Mouse (Mus musculus): ENCODE measurements around the gene Cpsf7. TPM values are rescaled to one million over a fixed set of nuclear protein-coding genes. Genes with fewer than 3 reads are reported as not detected.

Gene Cpsf7
- 8.5 and 9.1 TPM in 2 replicates for polyA plus RNA-seq (2015; fragmentation: Nextera tagmentation; extraction: Ambion mirVana)

GRCm38 (mm10) chr19:10525106-10525901 is at the start of gene Cpsf7:
TSS of gene Cpsf7 (plus strand) at chr19:10525266.
- Histone ChIP-seq H3K9ac (replicated peaks) (peak within 1 kb of the TSS; percentile 98), H3K27me3 (ENCODE audit: insufficient read depth, low read length) (no peaks in the 10 kb centered on the region), H3K27ac (ENCODE audit: low read depth) (peak within 1 kb of the TSS; percentile 99), H3K36me3 (replicated peaks; ENCODE audit: insufficient read depth, low read length) (peaks cover 22% of the 10 kb centered on the region), H3K4me3 (ENCODE audit: low read depth, low read length) (peak within 1 kb of the TSS; percentile 88), H3K4me2 (ENCODE audit: low read depth, low read length) (peak within 1 kb of the TSS; percentile 75), H3K4me1 (ENCODE audit: insufficient read depth) (peaks cover 34% of the 10 kb centered on the region), H3K9me3 (ENCODE audit: low read length) (no peaks in the 10 kb centered on the region)
- TF ChIP-seq CTCF (IDR thresholded peaks at IDR 0.05; ENCODE audit: low read depth) (no peak), EP300 (IDR thresholded peaks at IDR 0.05; ENCODE audit: low read depth) (no peak)
- DNase-seq (peak; percentile 95), ATAC-seq (peak; percentile 91)
- under 1% methylated on average over 68 of the region's 93 CpGs for WGBS (ENCODE audit: insufficient replicate concordance)

- no peak overlapping the region for H3K4me2 ChIP-seq (ENCODE audit: low read depth, low read length)
- WGBS (ENCODE audit: insufficient replicate concordance), result 37% methylated on average over 4 of the region's 4 CpGs
- no peaks in the 10 kb centered on the region for H3K4me1 ChIP-seq (ENCODE audit: insufficient read depth)
- TF ChIP-seq EP300 (IDR thresholded peaks at IDR 0.05; ENCODE audit: low read depth) (no peak), CTCF (IDR thresholded peaks at IDR 0.05; ENCODE audit: low read depth) (no peak)
- DNase-seq (peak; percentile 28), ATAC-seq (peak; percentile 45; the same call in 1 of the 2 replicates)
- H3K27me3 ChIP-seq (ENCODE audit: insufficient read depth, low read length), result peaks cover 4% of the 10 kb centered on the region; the same call in 1 of the 2 replicates
- no peak overlapping the region for H3K4me3 ChIP-seq (ENCODE audit: low read depth, low read length)
- H3K9ac ChIP-seq (replicated peaks), result no peak overlapping the region
- H3K27ac ChIP-seq (ENCODE audit: low read depth), result no peak overlapping the region
- H3K36me3 ChIP-seq (replicated peaks; ENCODE audit: insufficient read depth, low read length), result no peaks in the 10 kb centered on the region
- no peaks in the 10 kb centered on the region for H3K9me3 ChIP-seq (ENCODE audit: low read length)
Observed at GRCm38 (mm10) chr19:10479541-10479940, 45.5 kb upstream of the Cpsf7 start.

- H3K36me3 ChIP-seq (replicated peaks; ENCODE audit: insufficient read depth, low read length), result no peaks in the 10 kb centered on the region
- H3K27me3 ChIP-seq (ENCODE audit: insufficient read depth, low read length), result peaks cover 4% of the 10 kb centered on the region; the same call in 1 of the 2 replicates
- 36% methylated on average over 6 of the region's 6 CpGs for WGBS (ENCODE audit: insufficient replicate concordance)
- ATAC-seq, result no peak
- TF ChIP-seq CTCF (IDR thresholded peaks at IDR 0.05; ENCODE audit: low read depth), result no peak
- TF ChIP-seq EP300 (IDR thresholded peaks at IDR 0.05; ENCODE audit: low read depth), result no peak
- no peak within 1 kb of the TSS for H3K4me3 ChIP-seq (ENCODE audit: low read depth, low read length)
- H3K4me2 ChIP-seq (ENCODE audit: low read depth, low read length), result no peak within 1 kb of the TSS
- H3K4me1 ChIP-seq (ENCODE audit: insufficient read depth), result no peaks in the 10 kb centered on the region
- H3K9ac ChIP-seq (replicated peaks), result no peak within 1 kb of the TSS
- H3K27ac ChIP-seq (ENCODE audit: low read depth), result no peak within 1 kb of the TSS
- DNase-seq, result no peak
- no peaks in the 10 kb centered on the region for H3K9me3 ChIP-seq (ENCODE audit: low read length)
Observed at GRCm38 (mm10) chr19:10482703-10483102, 42.4 kb upstream of the Cpsf7 start, which contains the start of gene Ppp1r32. TSS of gene Ppp1r32 (minus strand) at chr19:10482928.

- Histone ChIP-seq H3K4me1 (ENCODE audit: insufficient read depth) (no peaks in the 10 kb centered on the region), H3K4me3 (ENCODE audit: low read depth, low read length) (no peak overlapping the region), H3K9me3 (ENCODE audit: low read length) (no peaks in the 10 kb centered on the region), H3K9ac (replicated peaks) (no peak overlapping the region), H3K36me3 (replicated peaks; ENCODE audit: insufficient read depth, low read length) (no peaks in the 10 kb centered on the region), H3K4me2 (ENCODE audit: low read depth, low read length) (no peak overlapping the region), H3K27me3 (ENCODE audit: insufficient read depth, low read length) (peaks cover 4% of the 10 kb centered on the region; the same call in 1 of the 2 replicates), H3K27ac (ENCODE audit: low read depth) (no peak overlapping the region)
- peak; percentile 53 for DNase-seq
- 19% methylated on average over 9 of the region's 9 CpGs for WGBS (ENCODE audit: insufficient replicate concordance)
- peak; percentile 69 for ATAC-seq
- TF ChIP-seq EP300 (IDR thresholded peaks at IDR 0.05; ENCODE audit: low read depth) (no peak), CTCF (IDR thresholded peaks at IDR 0.05; ENCODE audit: low read depth) (peak; percentile 93)
Observed at GRCm38 (mm10) chr19:10486264-10486738, 38.8 kb upstream of the Cpsf7 start.

GRCm38 (mm10) chr19:10495670-10496069 is 29.4 kb upstream of the Cpsf7 start:
- no peak for DNase-seq
- Histone ChIP-seq H3K9ac (replicated peaks) (no peak overlapping the region), H3K4me1 (ENCODE audit: insufficient read depth) (no peaks in the 10 kb centered on the region), H3K36me3 (replicated peaks; ENCODE audit: insufficient read depth, low read length) (peaks cover 17% of the 10 kb centered on the region), H3K27me3 (ENCODE audit: insufficient read depth, low read length) (no peaks in the 10 kb centered on the region), H3K4me3 (ENCODE audit: low read depth, low read length) (no peak overlapping the region), H3K4me2 (ENCODE audit: low read depth, low read length) (no peak overlapping the region), H3K9me3 (ENCODE audit: low read length) (no peaks in the 10 kb centered on the region), H3K27ac (ENCODE audit: low read depth) (no peak overlapping the region)
- TF ChIP-seq CTCF (IDR thresholded peaks at IDR 0.05; ENCODE audit: low read depth) (no peak), EP300 (IDR thresholded peaks at IDR 0.05; ENCODE audit: low read depth) (no peak)
- WGBS (ENCODE audit: insufficient replicate concordance), result 70% methylated on average over 1 of the region's 1 CpGs
- ATAC-seq, result no peak

GRCm38 (mm10) chr19:10496976-10497375 is 28.1 kb upstream of the Cpsf7 start:
- ATAC-seq (no peak), DNase-seq (no peak)
- Histone ChIP-seq H3K9me3 (ENCODE audit: low read length) (no peaks in the 10 kb centered on the region), H3K27me3 (ENCODE audit: insufficient read depth, low read length) (no peaks in the 10 kb centered on the region), H3K4me2 (ENCODE audit: low read depth, low read length) (no peak overlapping the region), H3K9ac (replicated peaks) (no peak overlapping the region), H3K4me3 (ENCODE audit: low read depth, low read length) (no peak overlapping the region), H3K4me1 (ENCODE audit: insufficient read depth) (no peaks in the 10 kb centered on the region), H3K27ac (ENCODE audit: low read depth) (no peak overlapping the region), H3K36me3 (replicated peaks; ENCODE audit: insufficient read depth, low read length) (peaks cover 30% of the 10 kb centered on the region)
- no peak for TF ChIP-seq CTCF (IDR thresholded peaks at IDR 0.05; ENCODE audit: low read depth)
- TF ChIP-seq EP300 (IDR thresholded peaks at IDR 0.05; ENCODE audit: low read depth), result no peak
- 67% methylated on average over 2 of the region's 2 CpGs for WGBS (ENCODE audit: insufficient replicate concordance)
